Mouse (Mus musculus) kidney, embryonic 14.5 days (tissue): Measurements from ENCODE around the gene Plbd2. TPM values are rescaled to one million over a fixed set of nuclear protein-coding genes. Genes with fewer than 3 reads are reported as not detected.
"Not testable (repeated sequence)": the region's sequence is repeated elsewhere in the genome, so short reads cannot be mapped to it uniquely, and the experiment has no call there.

Experiments used
- ATAC-seq: fragments of 200-750 bp; cut with Nextera tagmentation; 2 replicates; pipeline ENCODE4 v1.8.0; 2017; ENCODE audit warnings: moderate number of reproducible peaks, mild to moderate bottlenecking, moderate TSS enrichment, moderate library complexity; ENCODE audit not compliant: low FRiP score, low TSS enrichment
- H3K27ac ChIP-seq: fragments of 300-500 bp; sonication (generic); 2 replicates; pipeline ENCODE4 v1.5.1; 2014; ENCODE audit warnings: low read depth, mild to moderate bottlenecking, low read length, moderate library complexity, mixed read lengths
- H3K27me3 ChIP-seq: fragments of 300-500 bp; sonication (generic); 2 replicates; pipeline ENCODE4 v1.6.1; 2014; ENCODE audit warnings: mild to moderate bottlenecking, low read length; ENCODE audit not compliant: control insufficient read depth, insufficient read depth
- H3K36me3 ChIP-seq: fragments of 300-500 bp; sonication (generic); 2 replicates; pipeline ENCODE4 v1.6.1; 2014; ENCODE audit warnings: low read length, mixed read lengths; ENCODE audit not compliant: control insufficient read depth, insufficient read depth
- H3K4me1 ChIP-seq: fragments of 300-500 bp; sonication (generic); 2 replicates; pipeline ENCODE4 v1.6.1; 2014; ENCODE audit warnings: low read length, mixed read lengths; ENCODE audit not compliant: control insufficient read depth, insufficient read depth
- H3K4me2 ChIP-seq: fragments of 300-500 bp; sonication (generic); replicated peaks from 2 replicates; pipeline ENCODE4 v1.6.1; 2014; ENCODE audit warnings: low read depth, mild to moderate bottlenecking, low read length
- H3K4me3 ChIP-seq: fragments of 300-500 bp; sonication (generic); 2 replicates; pipeline ENCODE4 v1.5.1; 2014; ENCODE audit warnings: mild to moderate bottlenecking, low read length
- H3K9ac ChIP-seq: fragments of 300-500 bp; sonication (generic); 2 replicates; pipeline ENCODE4 v1.6.1; 2014; ENCODE audit warnings: low read depth, mild to moderate bottlenecking, low read length, moderate library complexity
- H3K9me3 ChIP-seq: fragments of 300-500 bp; sonication (generic); 2 replicates; pipeline ENCODE4 v1.6.1; 2016; ENCODE audit warnings: low read length; ENCODE audit not compliant: control insufficient read depth
- WGBS: fragments of 180-500 bp; shearing (Covaris S2); extraction: QIAGEN DNeasy Blood & Tissue Kit; methylation state at CpG from one replicate; pipeline ENCODE4 v1.1.7; 2014; 5-methylcytosine and 5-hydroxymethylcytosine counted together
- polyA plus RNA-seq: library from polyadenylated mRNA; unstranded; fragments of >200 nt; fragmentation: Nextera tagmentation; extraction: Ambion mirVana; gene quantifications from 2 replicates; pipeline ENCODE4 v1.2.1, GENCODE M21; 2014

The Plbd2 gene
- polyA plus RNA-seq, 1 experiment from 2014 or later: 44.5 TPM

- 0 out of 2 replicates have a peak, but pooled peaks cover 6% of the 10 kb centered on the region for H3K4me1 ChIP-seq
- WGBS: 8% methylated on average over 12 of the region's 12 CpGs
- no peaks in the 10 kb centered on the region for H3K27me3 ChIP-seq
- H3K27ac ChIP-seq: no peak overlapping the region
- H3K9me3 ChIP-seq: no peaks in the 10 kb centered on the region
- peaks cover 3% of the 10 kb centered on the region; the same call in 1 of the 2 replicates for H3K36me3 ChIP-seq
- ATAC-seq: no peak
- H3K4me2 ChIP-seq: peak overlapping the region; percentile 86
- peak overlapping the region; percentile 81 for H3K4me3 ChIP-seq
- peak overlapping the region; percentile 82 for H3K9ac ChIP-seq
Measured at GRCm38 (mm10) chr5:120502675-120503143, 716 bp downstream of the Plbd2 start.

GRCm38 (mm10) chr5:120502147-120502621, 1.2 kb downstream of the Plbd2 start:
- WGBS: 75% methylated on average over 9 of the region's 9 CpGs
- H3K27ac ChIP-seq: no peak overlapping the region
- ATAC-seq: no peak
- H3K27me3 ChIP-seq: no peaks in the 10 kb centered on the region
- H3K36me3 ChIP-seq: peaks cover 3% of the 10 kb centered on the region; the same call in 1 of the 2 replicates
- H3K9ac ChIP-seq: peak overlapping the region; percentile 82
- H3K4me2 ChIP-seq: peak overlapping the region; percentile 86; the same call in 1 of the 2 replicates
- 0 out of 2 replicates have a peak, but pooled peaks cover 6% of the 10 kb centered on the region for H3K4me1 ChIP-seq
- no peaks in the 10 kb centered on the region for H3K9me3 ChIP-seq
- H3K4me3 ChIP-seq: peak overlapping the region; percentile 81

GRCm38 (mm10) chr5:120500609-120501008, 2.8 kb downstream of the Plbd2 start:
- H3K9me3 ChIP-seq, H3K36me3 ChIP-seq, H3K9ac ChIP-seq, H3K4me3 ChIP-seq, H3K27me3 ChIP-seq, H3K4me1 ChIP-seq, H3K4me2 ChIP-seq, ATAC-seq, H3K27ac ChIP-seq: not testable (repeated sequence)
- WGBS: 90% methylated on average over 9 of the region's 9 CpGs

- WGBS: 80% methylated on average over 4 of the region's 4 CpGs
Measured at GRCm38 (mm10) chr5:120499202-120499601, 4.2 kb downstream of the Plbd2 start.

GRCm38 (mm10) chr5:120497071-120497470, 6.4 kb downstream of the Plbd2 start:
- peaks cover 7% of the 10 kb centered on the region; the same call in 1 of the 2 replicates for H3K36me3 ChIP-seq
- no peak for ATAC-seq
- no peaks in the 10 kb centered on the region for H3K27me3 ChIP-seq
- H3K9ac ChIP-seq: no peak overlapping the region
- no peak overlapping the region for H3K4me3 ChIP-seq
- no peak overlapping the region for H3K27ac ChIP-seq
- 81% methylated on average over 3 of the region's 3 CpGs for WGBS
- H3K4me1 ChIP-seq: no peaks in the 10 kb centered on the region
- no peak overlapping the region for H3K4me2 ChIP-seq
- no peaks in the 10 kb centered on the region for H3K9me3 ChIP-seq

More at GRCm38 (mm10) chr5:120499202-120499601, 4.2 kb downstream of the Plbd2 start:
- Histone ChIP-seq H3K27me3 (no peaks in the 10 kb centered on the region), H3K27ac (no peak overlapping the region), H3K36me3 (peaks cover 3% of the 10 kb centered on the region; the same call in 1 of the 2 replicates), H3K4me2 (no peak overlapping the region), H3K9me3 (no peaks in the 10 kb centered on the region), H3K4me3 (no peak overlapping the region), H3K4me1 (0 out of 2 replicates have a peak, but pooled peaks cover 6% of the 10 kb centered on the region), H3K9ac (no peak overlapping the region)
- ATAC-seq: no peak

- no peak overlapping the region for H3K4me2 ChIP-seq
- no peak overlapping the region for H3K27ac ChIP-seq
- no peaks in the 10 kb centered on the region for H3K4me1 ChIP-seq
- WGBS: 71% methylated on average over 13 of the region's 13 CpGs
- no peak overlapping the region for H3K9ac ChIP-seq
- ATAC-seq: no peak
- H3K27me3 ChIP-seq: no peaks in the 10 kb centered on the region
- H3K9me3 ChIP-seq: no peaks in the 10 kb centered on the region
- H3K4me3 ChIP-seq: no peak overlapping the region
- peaks cover 7% of the 10 kb centered on the region; the same call in 1 of the 2 replicates for H3K36me3 ChIP-seq
Measured at GRCm38 (mm10) chr5:120495703-120496226, 7.7 kb downstream of the Plbd2 start.

- H3K9me3 ChIP-seq: no peaks in the 10 kb centered on the region
- no peak overlapping the region for H3K4me2 ChIP-seq
- peaks cover 11% of the 10 kb centered on the region; the same call in 1 of the 2 replicates for H3K36me3 ChIP-seq
- H3K27ac ChIP-seq: no peak overlapping the region
- no peak overlapping the region for H3K4me3 ChIP-seq
- WGBS: 57% methylated on average over 10 of the region's 10 CpGs
- no peaks in the 10 kb centered on the region for H3K4me1 ChIP-seq
- no peak overlapping the region for H3K9ac ChIP-seq
- H3K27me3 ChIP-seq: no peaks in the 10 kb centered on the region
- peak; percentile 36; the same call in 1 of the 2 replicates for ATAC-seq
Measured at GRCm38 (mm10) chr5:120495064-120495702, 8.2 kb downstream of the Plbd2 start.

GRCm38 (mm10) chr5:120493873-120494395, 9.5 kb downstream of the Plbd2 start:
- WGBS: 91% methylated on average over 9 of the region's 9 CpGs
- no peak overlapping the region for H3K4me2 ChIP-seq
- H3K27me3 ChIP-seq: no peaks in the 10 kb centered on the region
- no peaks in the 10 kb centered on the region for H3K4me1 ChIP-seq
- no peaks in the 10 kb centered on the region for H3K9me3 ChIP-seq
- no peak overlapping the region for H3K27ac ChIP-seq
- H3K9ac ChIP-seq: no peak overlapping the region
- H3K36me3 ChIP-seq: peaks cover 16% of the 10 kb centered on the region; the same call in 1 of the 2 replicates
- no peak for ATAC-seq
- no peak overlapping the region for H3K4me3 ChIP-seq

- Histone ChIP-seq H3K4me3 (no peak overlapping the region), H3K4me1 (no peaks in the 10 kb centered on the region), H3K4me2 (no peak overlapping the region), H3K27ac (no peak overlapping the region), H3K27me3 (no peaks in the 10 kb centered on the region), H3K36me3 (peaks cover 14% of the 10 kb centered on the region; the same call in 1 of the 2 replicates), H3K9ac (no peak overlapping the region), H3K9me3 (no peaks in the 10 kb centered on the region)
- ATAC-seq: no peak
- WGBS: 92% methylated on average over 6 of the region's 6 CpGs
Measured at GRCm38 (mm10) chr5:120493440-120493839, 10.0 kb downstream of the Plbd2 start.
